Mouse (Mus musculus) midbrain, embryonic 16.5 days (tissue): ENCODE results near the gene Gm49387. TPM values are rescaled to one million over a fixed set of nuclear protein-coding genes. Genes with fewer than 3 reads are reported as not detected.
"Not testable (repeated sequence)": the region's sequence is repeated elsewhere in the genome, so short reads cannot be mapped to it uniquely, and the experiment has no call there.

Experiments used
- ATAC-seq: fragments of 200-750 bp; cut with Nextera tagmentation; 2 replicates; pipeline ENCODE4 v1.8.0; 2017; ENCODE audit warnings: moderate TSS enrichment
- H3K27ac ChIP-seq: fragments of 300-500 bp; sonication (generic); 2 replicates; pipeline ENCODE4 v1.5.1; 2014; ENCODE audit warnings: mild to moderate bottlenecking, low read length, mixed read lengths
- H3K27me3 ChIP-seq: fragments of 300-500 bp; sonication (generic); 2 replicates; pipeline ENCODE4 v1.6.1; 2014; ENCODE audit warnings: low read depth, low read length, mixed read lengths; ENCODE audit not compliant: control insufficient read depth, insufficient read depth
- H3K36me3 ChIP-seq: fragments of 300-500 bp; sonication (generic); 2 replicates; pipeline ENCODE4 v1.6.1; 2014; ENCODE audit warnings: mild to moderate bottlenecking, low read length, moderate library complexity, mixed read lengths; ENCODE audit not compliant: control insufficient read depth, insufficient read depth
- H3K4me1 ChIP-seq: fragments of 300-500 bp; sonication (generic); 2 replicates; pipeline ENCODE4 v1.6.1; 2014; ENCODE audit warnings: mild to moderate bottlenecking, low read length, mixed read lengths; ENCODE audit not compliant: control insufficient read depth, insufficient read depth
- H3K4me2 ChIP-seq: fragments of 300-500 bp; sonication (generic); 2 replicates; pipeline ENCODE4 v1.6.1; 2014; ENCODE audit warnings: mild to moderate bottlenecking, low read length, mixed read lengths
- H3K4me3 ChIP-seq: fragments of 300-500 bp; sonication (generic); 2 replicates; pipeline ENCODE4 v1.5.1; 2014; ENCODE audit warnings: low read depth, mild to moderate bottlenecking, low read length, moderate library complexity, mixed read lengths
- H3K9ac ChIP-seq: fragments of 300-500 bp; sonication (generic); 2 replicates; pipeline ENCODE4 v1.6.1; 2014; ENCODE audit warnings: low read depth, low read length, mixed read lengths
- H3K9me3 ChIP-seq: fragments of 300-500 bp; sonication (generic); replicated peaks from 2 replicates; pipeline ENCODE4 v1.6.1; 2014; ENCODE audit warnings: mild to moderate bottlenecking, low read length, mixed read lengths; ENCODE audit not compliant: control insufficient read depth, poor library complexity, severe bottlenecking
- WGBS: fragments of 180-500 bp; shearing (Covaris S2); extraction: QIAGEN DNeasy Blood & Tissue Kit; methylation state at CpG from one replicate; pipeline ENCODE4 v1.1.7; 2014; 5-methylcytosine and 5-hydroxymethylcytosine counted together
- polyA plus RNA-seq: library from polyadenylated mRNA; unstranded; fragments of >200 nt; fragmentation: Nextera tagmentation; extraction: Ambion mirVana; gene quantifications from 2 replicates; pipeline ENCODE4 v1.2.1, GENCODE M21; 2015

Gene Gm49387
- polyA plus RNA-seq, 1 experiment from 2014 or later = not detected

DNA sequence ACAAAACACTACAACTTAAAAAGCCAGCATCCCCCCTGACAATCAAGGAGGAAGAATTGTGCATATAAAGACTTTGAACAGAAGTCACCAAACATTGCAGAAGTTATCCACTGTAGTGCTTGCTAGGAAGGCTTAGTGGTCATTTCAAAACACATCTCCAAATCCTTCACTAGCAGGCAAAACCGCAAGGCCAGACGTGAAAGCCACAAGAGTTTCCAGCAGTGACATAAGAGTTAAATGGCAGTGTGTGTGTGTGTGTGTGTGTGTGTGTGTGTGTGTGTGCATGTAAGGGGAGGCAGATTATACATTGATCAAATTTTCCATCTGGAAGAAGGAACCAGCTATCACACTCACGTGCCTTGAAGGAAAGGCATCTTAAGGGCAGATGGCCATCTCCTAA is 22.7 kb downstream of the Gm49387 start:
- Histone ChIP-seq H3K36me3 (no peaks in the 10 kb centered on the region), H3K27me3 (no peaks in the 10 kb centered on the region), H3K4me3 (no peak overlapping the region), H3K27ac (no peak overlapping the region), H3K9me3 (no peaks in the 10 kb centered on the region), H3K4me1 (no peaks in the 10 kb centered on the region), H3K9ac (no peak overlapping the region), H3K4me2 (no peak overlapping the region)
- no peak for ATAC-seq
- 94% methylated on average over 3 of the region's 3 CpGs for WGBS

DNA sequence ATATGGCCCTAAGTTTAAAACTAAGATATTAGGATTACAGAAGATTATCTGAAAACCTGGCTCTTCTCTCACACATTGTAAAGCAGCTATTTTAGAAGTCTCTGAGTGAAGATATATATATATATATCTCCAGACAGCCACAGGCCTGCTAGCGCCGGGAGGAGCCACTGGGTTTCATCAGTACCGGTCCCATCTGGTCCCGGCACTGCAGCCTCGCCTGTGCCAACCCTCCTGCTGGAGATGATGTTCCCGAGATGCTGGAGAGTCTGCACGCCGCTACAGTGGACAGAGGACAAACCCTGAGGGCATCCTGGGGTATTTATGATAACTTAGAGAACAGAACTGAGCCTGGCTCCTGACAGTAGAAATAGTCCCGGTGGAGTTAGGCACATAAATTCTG is 23.5 kb downstream of the Gm49387 start:
- H3K9ac ChIP-seq = no peak overlapping the region
- WGBS = 93% methylated on average over 9 of the region's 9 CpGs
- H3K4me2 ChIP-seq = no peak overlapping the region
- H3K27ac ChIP-seq = no peak overlapping the region
- no peaks in the 10 kb centered on the region for H3K27me3 ChIP-seq
- no peak overlapping the region for H3K4me3 ChIP-seq
- H3K9me3 ChIP-seq = no peaks in the 10 kb centered on the region
- H3K36me3 ChIP-seq = no peaks in the 10 kb centered on the region
- ATAC-seq = no peak
- H3K4me1 ChIP-seq = no peaks in the 10 kb centered on the region

DNA sequence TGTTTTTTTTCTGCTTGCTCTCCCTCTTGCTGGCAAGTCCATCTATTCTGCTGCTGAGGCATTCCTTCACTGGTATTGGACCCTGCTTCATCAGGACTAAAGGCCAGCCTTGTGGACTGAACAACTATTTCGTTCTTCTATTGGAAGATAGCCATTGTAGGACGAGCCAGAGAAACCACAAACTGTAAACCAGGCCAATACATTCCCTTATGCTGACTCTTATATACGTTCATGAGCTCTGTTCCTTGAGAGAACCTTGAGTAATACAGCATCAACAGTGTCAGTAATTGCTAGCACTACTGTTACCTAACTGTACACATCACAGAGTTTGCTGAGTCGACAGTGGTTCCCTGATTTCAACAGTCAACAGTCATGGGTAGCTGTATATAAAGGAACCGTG is 27.0 kb downstream of the Gm49387 start:
- no peak overlapping the region for H3K27ac ChIP-seq
- H3K4me2 ChIP-seq = no peak overlapping the region
- no peak for ATAC-seq
- no peak overlapping the region for H3K4me3 ChIP-seq
- no peaks in the 10 kb centered on the region for H3K27me3 ChIP-seq
- no peaks in the 10 kb centered on the region for H3K36me3 ChIP-seq
- 87% methylated on average over 5 of the region's 5 CpGs for WGBS
- H3K9ac ChIP-seq = no peak overlapping the region
- no peaks in the 10 kb centered on the region for H3K9me3 ChIP-seq
- H3K4me1 ChIP-seq = no peaks in the 10 kb centered on the region

DNA sequence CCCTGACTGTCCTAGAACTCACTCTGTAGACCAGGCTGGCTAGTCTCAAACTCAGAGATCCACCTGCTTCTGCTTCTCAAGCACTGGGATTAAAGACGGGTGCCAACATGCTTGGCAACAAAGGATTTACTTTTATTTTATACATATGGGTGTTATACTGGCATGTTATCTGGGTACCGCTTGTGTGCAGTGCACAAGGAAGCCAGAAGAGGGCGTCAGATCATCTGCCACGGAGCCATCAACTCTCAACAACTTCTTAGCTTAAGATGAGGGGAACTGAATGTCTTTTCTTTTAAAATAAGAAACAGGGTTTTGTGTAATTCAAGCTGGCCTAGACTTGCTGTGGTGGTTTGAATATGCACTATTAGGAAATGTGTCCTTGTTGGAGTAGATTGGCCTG is 28.7 kb downstream of the Gm49387 start:
- 67% methylated on average over 4 of the region's 4 CpGs for WGBS
- Histone ChIP-seq H3K4me3 (no peak overlapping the region), H3K27me3 (no peaks in the 10 kb centered on the region), H3K9ac (no peak overlapping the region), H3K4me1 (no peaks in the 10 kb centered on the region), H3K36me3 (no peaks in the 10 kb centered on the region), H3K9me3 (no peaks in the 10 kb centered on the region), H3K4me2 (no peak overlapping the region), H3K27ac (no peak overlapping the region)
- ATAC-seq = no peak

DNA sequence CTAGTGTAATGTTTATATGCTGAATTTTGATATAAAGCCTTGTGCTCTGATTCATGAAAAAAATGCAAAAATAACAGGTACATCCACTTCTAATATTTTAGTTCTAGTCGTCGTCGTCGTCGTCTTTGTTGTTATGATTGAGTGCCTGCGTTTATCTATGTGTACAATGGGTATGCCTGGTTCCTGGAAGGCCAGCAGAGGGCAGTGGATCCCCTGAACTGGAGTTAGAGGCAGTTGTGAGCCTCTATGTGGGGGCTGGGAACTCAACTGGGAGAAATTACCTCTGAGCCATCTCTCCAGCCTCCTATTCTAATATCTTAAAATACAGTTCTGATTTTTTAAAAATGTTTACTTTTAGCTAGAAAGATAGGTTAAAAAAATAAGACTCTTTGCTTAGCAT is 35.2 kb downstream of the Gm49387 start:
- Histone ChIP-seq H3K9me3 (no peaks in the 10 kb centered on the region), H3K4me3 (no peak overlapping the region), H3K36me3 (no peaks in the 10 kb centered on the region), H3K27me3 (no peaks in the 10 kb centered on the region), H3K27ac (no peak overlapping the region), H3K4me1 (no peaks in the 10 kb centered on the region), H3K9ac (no peak overlapping the region), H3K4me2 (no peak overlapping the region)
- 57% methylated on average over 6 of the region's 6 CpGs for WGBS
- ATAC-seq = no peak

DNA sequence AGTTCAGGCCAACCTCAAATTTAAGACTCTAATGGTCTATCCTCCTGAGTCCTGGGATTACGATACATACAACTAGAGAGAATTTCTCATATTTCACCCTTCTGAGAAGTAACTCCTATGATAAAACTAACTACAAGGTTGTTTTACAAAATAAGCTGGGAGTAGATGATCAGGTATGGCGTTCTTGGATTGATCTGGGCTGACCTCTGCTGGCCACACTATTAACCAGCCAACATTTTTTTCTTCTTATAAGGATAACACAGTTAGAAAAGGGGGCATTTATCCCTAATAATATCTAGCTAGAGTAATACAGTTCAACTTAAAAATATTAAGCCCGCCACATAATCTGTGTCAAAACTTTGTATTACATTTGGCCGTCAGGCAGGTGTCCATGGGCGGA is 35.8 kb downstream of the Gm49387 start:
- no peaks in the 10 kb centered on the region for H3K9me3 ChIP-seq
- no peaks in the 10 kb centered on the region for H3K36me3 ChIP-seq
- no peaks in the 10 kb centered on the region for H3K27me3 ChIP-seq
- no peak for ATAC-seq
- H3K9ac ChIP-seq = no peak overlapping the region
- no peak overlapping the region for H3K4me2 ChIP-seq
- WGBS = 89% methylated on average over 5 of the region's 5 CpGs
- no peak overlapping the region for H3K27ac ChIP-seq
- H3K4me1 ChIP-seq = no peaks in the 10 kb centered on the region
- H3K4me3 ChIP-seq = no peak overlapping the region

DNA sequence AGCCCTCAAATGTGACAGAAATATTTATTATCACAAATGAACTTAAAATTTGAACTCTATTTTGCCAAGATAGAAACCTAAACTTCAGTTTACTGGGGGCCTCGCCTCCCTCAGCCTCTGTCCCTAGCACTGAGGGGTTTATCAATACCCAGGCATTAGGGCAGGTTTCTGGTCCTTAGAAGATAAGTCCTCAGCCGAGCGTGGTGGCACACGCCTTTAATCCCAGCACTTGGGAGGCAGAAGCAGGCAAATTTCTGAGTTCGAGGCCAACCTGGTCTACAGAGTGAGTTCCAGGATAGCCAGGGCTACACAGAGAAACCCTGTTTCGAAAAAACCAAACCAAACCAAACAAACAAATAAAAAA is 38.1 kb downstream of the Gm49387 start:
- not testable (repeated sequence) for H3K9me3 ChIP-seq, H3K4me2 ChIP-seq, H3K27me3 ChIP-seq, H3K4me1 ChIP-seq, ATAC-seq, H3K9ac ChIP-seq, H3K36me3 ChIP-seq, H3K27ac ChIP-seq, H3K4me3 ChIP-seq
- WGBS = 90% methylated on average over 6 of the region's 6 CpGs

DNA sequence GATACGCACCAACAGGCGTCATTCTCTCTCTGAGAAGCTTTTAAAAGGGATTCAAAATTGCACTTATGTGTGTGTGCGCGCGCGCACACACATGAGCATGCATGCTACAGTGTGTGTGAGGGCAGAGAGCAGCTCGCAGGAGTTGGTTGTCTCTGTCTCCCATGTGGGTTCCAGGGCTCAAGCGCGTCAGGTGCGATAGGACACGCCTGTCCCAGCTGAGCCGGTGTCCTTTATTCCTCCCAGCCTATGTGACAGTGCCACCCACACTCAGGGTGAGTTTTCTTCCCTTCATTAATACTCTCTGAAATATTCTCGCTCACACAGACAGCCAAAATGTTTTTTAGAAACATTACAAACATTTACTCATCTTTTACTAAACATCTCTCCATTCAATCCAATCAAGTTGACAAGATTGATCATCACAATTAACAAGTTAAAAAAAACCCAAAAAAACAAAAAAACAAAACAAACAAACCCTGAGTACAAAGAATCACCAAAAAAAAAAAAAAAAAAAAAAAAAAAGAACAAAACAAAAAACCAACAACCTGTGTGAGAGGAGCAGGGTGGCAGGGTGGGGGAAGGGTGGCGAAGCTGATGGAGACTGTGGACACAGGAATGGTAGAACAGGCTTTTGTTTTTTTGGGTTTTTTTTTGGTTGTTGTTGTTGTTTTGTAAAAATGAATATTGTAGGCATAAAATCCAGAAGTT is 38.6 kb downstream of the Gm49387 start:
- H3K27ac ChIP-seq = no peak overlapping the region
- ATAC-seq = no peak
- no peaks in the 10 kb centered on the region for H3K36me3 ChIP-seq
- H3K9me3 ChIP-seq = no peaks in the 10 kb centered on the region
- H3K27me3 ChIP-seq = no peaks in the 10 kb centered on the region
- 91% methylated on average over 14 of the region's 14 CpGs for WGBS
- H3K4me3 ChIP-seq = no peak overlapping the region
- H3K9ac ChIP-seq = no peak overlapping the region
- H3K4me2 ChIP-seq = no peak overlapping the region
- no peaks in the 10 kb centered on the region for H3K4me1 ChIP-seq

DNA sequence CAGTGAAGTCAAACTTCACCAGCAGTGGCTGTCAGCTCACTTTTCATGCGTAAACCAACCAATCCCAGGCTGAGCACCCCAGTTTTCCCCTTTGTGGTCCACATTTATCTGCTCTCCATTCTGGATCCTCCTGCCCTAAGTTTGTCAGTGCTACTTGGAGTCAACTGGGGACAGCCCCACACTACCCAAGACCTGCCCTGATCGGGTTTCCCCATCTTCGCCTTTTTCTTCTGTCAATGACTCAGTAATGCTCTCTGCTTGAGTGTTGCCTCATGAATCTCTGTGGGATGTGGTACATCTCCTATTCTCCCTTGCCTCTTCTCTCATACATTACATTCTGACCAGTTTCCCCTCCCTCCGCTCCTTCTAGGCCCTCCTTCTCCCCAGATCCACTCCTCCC is 43.2 kb downstream of the Gm49387 start:
- H3K9me3 ChIP-seq = no peaks in the 10 kb centered on the region
- no peak overlapping the region for H3K4me2 ChIP-seq
- no peaks in the 10 kb centered on the region for H3K27me3 ChIP-seq
- no peak overlapping the region for H3K4me3 ChIP-seq
- no peak overlapping the region for H3K27ac ChIP-seq
- 94% methylated on average over 4 of the region's 4 CpGs for WGBS
- H3K36me3 ChIP-seq = no peaks in the 10 kb centered on the region
- ATAC-seq = no peak
- no peaks in the 10 kb centered on the region for H3K4me1 ChIP-seq
- H3K9ac ChIP-seq = no peak overlapping the region
